Mouse (Mus musculus): ENCODE data around the gene Ptpn3.
A peak's percentile ranks its signal among the peaks of the same experiment; 100 is the strongest.
"Not testable (repeated sequence)": the region's sequence is repeated elsewhere in the genome, so short reads cannot be mapped to it uniquely, and the experiment has no call there.

Gene Ptpn3

GRCm38 (mm10) chr4:57214852-57215251, 86.8 kb downstream of the Ptpn3 start:
- DNase-seq, result no peak

GRCm38 (mm10) chr4:57214114-57214513, 87.5 kb downstream of the Ptpn3 start:
- DNase-seq, result no peak

- DNase-seq, result no peak
Observed at GRCm38 (mm10) chr4:57211706-57212105, 89.9 kb downstream of the Ptpn3 start.

GRCm38 (mm10) chr4:57205908-57206307, 95.7 kb downstream of the Ptpn3 start:
- no peak for DNase-seq

GRCm38 (mm10) chr4:57204780-57205179, 96.9 kb downstream of the Ptpn3 start:
- DNase-seq, result peak; percentile 32 to 61

- DNase-seq, result no peak
Observed at GRCm38 (mm10) chr4:57202660-57203361, 98.8 kb downstream of the Ptpn3 start.

GRCm38 (mm10) chr4:57202132-57202531, 99.5 kb downstream of the Ptpn3 start:
- no peak for DNase-seq

- no peak for DNase-seq
Observed at GRCm38 (mm10) chr4:57200661-57201060, 101.0 kb downstream of the Ptpn3 start.

- not testable (repeated sequence) for DNase-seq
Observed at GRCm38 (mm10) chr4:57198666-57199393, 102.8 kb downstream of the Ptpn3 start.

- no peak for DNase-seq
Observed at GRCm38 (mm10) chr4:57191543-57192283, 109.9 kb downstream of the Ptpn3 start.

GRCm38 (mm10) chr4:57189881-57190280, 111.8 kb downstream of the Ptpn3 start:
- no peak for DNase-seq

GRCm38 (mm10) chr4:57186035-57186434, 115.6 kb downstream of the Ptpn3 start:
- no peak for DNase-seq

- DNase-seq, result no peak
Observed at GRCm38 (mm10) chr4:57185462-57185861, 116.2 kb downstream of the Ptpn3 start.

GRCm38 (mm10) chr4:57183493-57183892, 118.1 kb downstream of the Ptpn3 start:
- DNase-seq, result no peak

- peak; percentile 45 to 71 for DNase-seq
Observed at GRCm38 (mm10) chr4:57181538-57181937, 120.1 kb downstream of the Ptpn3 start.

GRCm38 (mm10) chr4:57178881-57179280, 122.8 kb downstream of the Ptpn3 start:
- no peak for DNase-seq

GRCm38 (mm10) chr4:57175329-57175728, 126.3 kb downstream of the Ptpn3 start:
- no peak for DNase-seq

GRCm38 (mm10) chr4:57172861-57173260, 128.8 kb downstream of the Ptpn3 start:
- DNase-seq, result no peak

GRCm38 (mm10) chr4:57171817-57172216, 129.8 kb downstream of the Ptpn3 start:
- DNase-seq, result no peak

GRCm38 (mm10) chr4:57168680-57169079, 133.0 kb downstream of the Ptpn3 start:
- DNase-seq, result no peak

GRCm38 (mm10) chr4:57168277-57168676, 133.4 kb downstream of the Ptpn3 start:
- no peak for DNase-seq

- peak in 1 of 2 experiments; percentile 31 for DNase-seq
Observed at GRCm38 (mm10) chr4:57166922-57167870, 134.4 kb downstream of the Ptpn3 start.
